Mouse (Mus musculus): ENCODE measurements around the gene Gzmm.

Gene Gzmm

GRCm38 (mm10) chr10:79732500-79732899, 43.7 kb downstream of the Gzmm start:
- no peak for DNase-seq

- peak; percentile 95 for DNase-seq
Measured at GRCm38 (mm10) chr10:79733847-79734246, 45.0 kb downstream of the Gzmm start.

- DNase-seq: no peak
Measured at GRCm38 (mm10) chr10:79735361-79735760, 46.5 kb downstream of the Gzmm start.

GRCm38 (mm10) chr10:79736706-79737105, 47.9 kb downstream of the Gzmm start:
- no peak for DNase-seq

GRCm38 (mm10) chr10:79738259-79738658, 49.4 kb downstream of the Gzmm start:
- no peak for DNase-seq

GRCm38 (mm10) chr10:79739234-79739633, 50.4 kb downstream of the Gzmm start:
- DNase-seq: no peak

- DNase-seq: no peak
Measured at GRCm38 (mm10) chr10:79740863-79741262, 52.0 kb downstream of the Gzmm start.

GRCm38 (mm10) chr10:79743161-79743560, 54.3 kb downstream of the Gzmm start:
- DNase-seq: no peak

GRCm38 (mm10) chr10:79743650-79744365, 55.0 kb downstream of the Gzmm start:
- DNase-seq: no peak

Data from heart, adult 11 months (tissue).